Comparison of ENCODE assay signal across 8 mouse cellular contexts in the genomic region with DNA sequence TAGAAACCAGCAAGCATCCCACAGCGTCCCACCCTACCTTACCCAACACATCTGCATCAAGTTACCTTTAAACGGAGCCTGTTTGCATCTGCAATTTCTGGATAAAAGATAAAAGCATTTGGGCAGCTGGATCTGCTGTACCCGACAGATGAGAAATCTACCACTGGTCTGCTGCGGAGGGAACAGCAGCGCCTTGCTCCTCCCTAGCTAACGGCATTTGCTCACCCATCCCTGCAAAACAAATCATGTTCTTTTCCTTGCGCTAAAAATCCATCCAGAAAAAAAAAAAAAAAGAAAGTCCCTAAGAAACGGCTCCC. TPM values are rescaled to one million over a fixed set of nuclear protein-coding genes. Genes with fewer than 3 reads are reported as not detected.
DNase-seq lines count a peak whose midpoint lies in the region; ATAC-seq lines count a peak whose summit lies in the region.

No protein-coding gene starts in this region.

- no peaks in the 10 kb centered on the region for H3K9me3 ChIP-seq in liver, embryonic 13.5 days (replicated peaks)

- no peak overlapping the region for H3K27ac ChIP-seq in liver, embryonic 13.5 days

- H3K4me1 ChIP-seq in liver, embryonic 13.5 days (replicated peaks), result no peaks in the 10 kb centered on the region

- peak; percentile 41; the same call in 1 of the 2 replicates for ATAC-seq in frontal cortex, adult (ENCODE audit: low TSS enrichment)
- no peak for ATAC-seq in liver, embryonic 13.5 days (ENCODE audit: low read depth)
- no peak for ATAC-seq in megakaryocyte progenitor cell, adult 5-6 weeks (replicated peaks; ENCODE audit: poor library complexity)

- no peak overlapping the region for H3K4me3 ChIP-seq in liver, embryonic 13.5 days (replicated peaks)

- WGBS in liver, embryonic 13.5 days (ENCODE audit: insufficient replicate concordance), result 13% methylated on average over 8 of the region's 8 CpGs

- peak overlapping the region; percentile 57 for H3K4me2 ChIP-seq in liver, embryonic 13.5 days

- H3K9ac ChIP-seq in liver, embryonic 13.5 days, result no peak overlapping the region

- H3K27me3 ChIP-seq in liver, embryonic 13.5 days, result peaks cover 44% of the 10 kb centered on the region

- H3K36me3 ChIP-seq in liver, embryonic 13.5 days, result no peaks in the 10 kb centered on the region

- DNase-seq in frontal cortex, postnatal 36 days (ENCODE audit: low spot score in 2 of 2), result no peak
- DNase-seq in right cerebral cortex, postnatal 10 days (ENCODE audit: low spot score in 2 of 2), result peak; percentile 50 to 55
- no peak for DNase-seq in right cerebral cortex, adult 18-20 months
- DNase-seq in liver, embryonic 13.5 days, result no peak
- peak; percentile 55 for DNase-seq in telencephalon, adult 2 months (ENCODE audit: low read depth, low spot score)
- DNase-seq in thymus, postnatal 4 days, result no peak

RNA-seq across cellular contexts. Expression of gene Sv2b, which starts 1.0 kb away (rescaled TPM):
- polyA plus RNA-seq in liver, embryonic 13.5 days (2015; fragmentation: Nextera tagmentation; extraction: Ambion mirVana), result 0.06 and 0.07 TPM in 2 replicates
- not detected in 2 replicates for total RNA-seq in megakaryocyte progenitor cell, adult 5-6 weeks (2015)
- total RNA-seq in megakaryocyte progenitor cell, adult 5-6 weeks (2017), result not detected in 2 replicates

Comparison
In these comparisons a context has a peak if more than half of its experiments do, and no peak if none do; other contexts are left out.
1. DNase-seq: peak in right cerebral cortex, postnatal 10 days (2 of 2) and telencephalon, adult 2 months (single experiment); none in frontal cortex, postnatal 36 days (0 of 2), right cerebral cortex, adult 18-20 months (single experiment), liver, embryonic 13.5 days (single experiment) and thymus, postnatal 4 days (single experiment).